Mouse (Mus musculus) midbrain, embryonic 10.5 days (tissue): ENCODE results near the gene Psma7. TPM values are rescaled to one million over a fixed set of nuclear protein-coding genes. Genes with fewer than 3 reads are reported as not detected.

Experiments used
- DNase-seq: peaks from one replicate; pipeline ENCODE4 v3.0.0-alpha.2; 2017; ENCODE audit warnings: low spot score
- H3K27ac ChIP-seq: fragments of 300-500 bp; sonication (generic); replicated peaks from 2 replicates; pipeline ENCODE4 v1.5.1; 2016; ENCODE audit warnings: mild to moderate bottlenecking
- H3K27me3 ChIP-seq: fragments of 300-500 bp; sonication (generic); 2 replicates; pipeline ENCODE4 v1.6.1; 2016; ENCODE audit warnings: low read depth, mild to moderate bottlenecking; ENCODE audit not compliant: poor library complexity, severe bottlenecking
- H3K36me3 ChIP-seq: fragments of 300-500 bp; sonication (generic); 2 replicates; pipeline ENCODE4 v1.6.1; 2016; ENCODE audit warnings: mild to moderate bottlenecking, moderate library complexity
- H3K4me1 ChIP-seq: fragments of 300-500 bp; sonication (generic); 2 replicates; pipeline ENCODE4 v1.6.1; 2016
- H3K4me3 ChIP-seq: fragments of 300-500 bp; sonication (generic); 2 replicates; pipeline ENCODE4 v1.5.1; 2016; ENCODE audit warnings: mild to moderate bottlenecking, moderate library complexity
- H3K9me3 ChIP-seq: fragments of 300-500 bp; sonication (generic); replicated peaks from 2 replicates; pipeline ENCODE4 v1.6.1; 2016; ENCODE audit warnings: mild to moderate bottlenecking
- WGBS: fragments of 180-500 bp; shearing (Covaris S2); methylation state at CpG from one replicate; pipeline ENCODE4 v1.1.7; 2016; 5-methylcytosine and 5-hydroxymethylcytosine counted together
- polyA plus RNA-seq: library from polyadenylated mRNA; unstranded; fragments of >200 nt; fragmentation: Nextera tagmentation; extraction: Ambion mirVana; gene quantifications from 2 replicates; pipeline ENCODE4 v1.2.1, GENCODE M21; 2016

Psma7 gene
- polyA plus RNA-seq, 1 experiment from 2014 or later = 855 TPM

DNA sequence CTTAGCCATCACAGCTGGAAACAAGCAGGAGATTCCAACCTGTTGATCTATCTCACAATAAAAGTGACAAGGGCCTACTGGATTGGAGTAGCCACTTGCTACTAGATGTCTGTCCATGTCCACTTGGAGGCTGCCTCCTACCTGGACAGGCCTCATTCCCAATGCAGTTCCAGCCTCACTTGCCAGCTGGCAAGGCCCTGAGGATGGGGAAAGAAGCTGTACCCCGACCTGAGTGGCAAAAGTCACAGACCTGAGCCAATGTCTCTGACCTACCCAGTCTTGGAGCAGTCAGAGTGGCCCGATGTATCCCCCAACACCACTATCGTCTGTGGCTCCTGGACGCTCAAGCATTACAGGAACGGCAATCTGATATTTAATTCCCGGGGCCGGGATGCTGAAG, 28.5 kb downstream of the Psma7 start:
- Histone ChIP-seq H3K4me1 (peaks cover 3% of the 10 kb centered on the region; the same call in 1 of the 2 replicates), H3K9me3 (0 out of 2 replicates have a peak, but pooled peaks cover 2% of the 10 kb centered on the region), H3K36me3 (no peaks in the 10 kb centered on the region), H3K27me3 (peaks cover 3% of the 10 kb centered on the region; the same call in 1 of the 2 replicates), H3K4me3 (no peak overlapping the region), H3K27ac (no peak overlapping the region)
- no peak for DNase-seq
- 92% methylated on average over 7 of the region's 7 CpGs for WGBS

DNA sequence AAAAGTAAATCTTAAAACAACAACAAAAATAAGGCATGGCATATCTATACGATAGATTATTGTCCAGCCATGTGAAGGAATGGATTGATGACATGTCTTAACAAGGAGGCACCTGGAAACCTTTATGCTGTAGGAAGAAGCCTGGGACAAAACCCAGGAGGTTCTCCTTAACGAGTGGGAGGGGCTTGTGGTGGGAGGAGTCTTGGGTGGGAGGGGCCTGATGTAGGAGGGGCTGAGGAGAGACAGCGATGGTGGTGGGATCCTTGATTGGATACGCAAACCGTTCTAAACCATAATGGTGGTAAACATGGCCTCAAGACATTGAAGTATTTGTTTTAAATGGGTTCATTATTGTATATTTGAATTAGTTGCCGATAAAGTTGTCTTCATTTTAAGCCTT, 30.9 kb downstream of the Psma7 start:
- H3K27ac ChIP-seq = no peak overlapping the region
- 0 out of 2 replicates have a peak, but pooled peaks cover 2% of the 10 kb centered on the region for H3K9me3 ChIP-seq
- no peaks in the 10 kb centered on the region for H3K36me3 ChIP-seq
- H3K27me3 ChIP-seq = no peaks in the 10 kb centered on the region
- 88% methylated on average over 6 of the region's 6 CpGs for WGBS
- H3K4me1 ChIP-seq = 0 out of 2 replicates have a peak, but pooled peaks cover 7% of the 10 kb centered on the region
- no peak for DNase-seq
- no peak overlapping the region for H3K4me3 ChIP-seq

DNA sequence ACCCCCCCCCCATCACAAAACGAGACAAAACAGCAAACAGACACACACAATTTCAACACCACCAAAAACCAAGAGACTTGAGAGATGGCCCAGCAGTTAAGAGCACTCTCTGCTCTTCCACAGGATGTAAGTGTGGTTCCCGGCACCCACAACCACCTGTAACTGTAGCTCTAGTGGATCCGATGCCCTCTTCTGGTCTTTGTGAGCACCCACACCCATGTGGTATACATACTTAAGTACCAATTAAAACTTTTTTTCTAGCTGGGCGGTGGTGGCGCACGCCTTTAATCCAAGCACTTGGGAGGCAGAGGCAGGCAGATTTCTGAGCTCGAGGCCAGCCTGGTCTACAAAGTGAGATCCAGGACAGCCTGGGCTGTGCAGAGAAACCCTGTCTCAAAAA, 31.5 kb downstream of the Psma7 start:
- no peaks in the 10 kb centered on the region for H3K36me3 ChIP-seq
- DNase-seq = no peak
- H3K4me3 ChIP-seq = no peak overlapping the region
- 94% methylated on average over 7 of the region's 7 CpGs for WGBS
- 0 out of 2 replicates have a peak, but pooled peaks cover 2% of the 10 kb centered on the region for H3K9me3 ChIP-seq
- no peak overlapping the region for H3K27ac ChIP-seq
- H3K27me3 ChIP-seq = no peaks in the 10 kb centered on the region
- 0 out of 2 replicates have a peak, but pooled peaks cover 7% of the 10 kb centered on the region for H3K4me1 ChIP-seq

DNA sequence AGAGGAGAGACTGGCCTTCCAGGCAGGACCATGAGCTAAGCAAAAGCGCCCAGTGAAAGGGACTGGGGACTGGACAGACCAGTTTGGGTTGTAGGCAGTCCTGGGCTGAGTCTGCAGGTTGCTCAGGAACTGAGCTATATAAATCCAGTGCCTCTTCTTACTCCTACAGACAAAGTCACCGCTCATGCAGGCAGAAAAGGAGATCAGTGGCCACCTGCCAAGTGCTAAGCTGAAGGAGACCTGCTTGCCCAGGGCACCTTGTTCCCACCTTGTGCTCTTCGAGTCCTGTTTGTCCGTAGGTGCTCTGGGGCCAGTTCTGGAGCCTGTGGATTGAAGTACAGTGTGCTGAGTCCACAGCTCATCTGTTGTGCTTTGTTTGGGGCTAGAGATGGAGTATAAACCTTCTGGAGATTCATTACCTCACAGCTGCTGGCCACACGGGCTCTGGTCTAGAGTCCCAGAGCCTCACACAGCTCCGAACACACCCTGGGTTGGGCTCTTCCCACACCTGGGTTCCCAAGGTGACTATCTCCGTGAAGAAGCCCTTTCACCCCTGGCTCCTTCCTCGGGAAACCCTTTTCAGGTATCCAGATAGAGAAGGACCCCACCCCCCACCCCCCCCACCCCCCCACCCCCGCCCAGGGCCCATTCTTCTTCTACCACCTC, 35.7 kb downstream of the Psma7 start:
- Histone ChIP-seq H3K4me1 (0 out of 2 replicates have a peak, but pooled peaks cover 7% of the 10 kb centered on the region), H3K36me3 (no peaks in the 10 kb centered on the region), H3K4me3 (no peak overlapping the region), H3K27ac (no peak overlapping the region), H3K9me3 (0 out of 2 replicates have a peak, but pooled peaks cover 2% of the 10 kb centered on the region), H3K27me3 (no peaks in the 10 kb centered on the region)
- 47% methylated on average over 9 of the region's 9 CpGs for whole genome bisulfite sequencing
- DNase-seq = no peak

DNA sequence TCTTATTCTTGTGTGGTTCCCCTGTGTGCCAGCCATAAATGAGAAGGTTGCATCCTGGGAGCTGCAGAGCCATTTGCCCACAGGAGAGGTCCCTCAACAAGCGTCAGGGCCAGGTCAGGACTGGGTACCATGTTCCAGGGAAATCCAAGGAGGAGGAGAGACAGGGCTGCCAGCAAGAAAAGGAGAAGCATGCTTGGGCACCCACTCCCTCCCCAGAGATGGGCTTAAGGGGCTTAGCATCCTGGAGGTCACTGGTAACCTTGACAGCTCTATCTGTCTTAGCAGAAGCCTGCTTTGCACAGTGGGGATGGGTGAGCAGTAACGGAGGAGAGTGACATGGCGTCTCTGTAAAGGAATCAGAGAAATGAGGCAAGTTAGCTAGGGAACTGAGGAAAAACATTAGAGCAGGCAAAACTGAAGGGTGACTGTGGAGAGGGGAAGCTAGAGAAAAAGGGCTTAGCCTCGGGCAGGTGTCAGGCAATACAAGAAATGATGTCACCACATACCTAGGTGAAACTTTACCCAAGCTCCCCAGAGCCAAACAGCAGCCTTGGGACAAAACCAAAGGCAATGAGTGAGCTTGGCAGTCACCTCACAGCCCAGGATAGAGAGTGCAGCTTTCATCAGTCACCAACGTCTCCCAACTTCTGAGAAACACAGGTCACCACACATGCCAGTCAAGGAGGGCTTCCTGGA, 36.4 kb downstream of the Psma7 start:
- 0 out of 2 replicates have a peak, but pooled peaks cover 7% of the 10 kb centered on the region for H3K4me1 ChIP-seq
- no peak overlapping the region for H3K27ac ChIP-seq
- 0 out of 2 replicates have a peak, but pooled peaks cover 2% of the 10 kb centered on the region for H3K9me3 ChIP-seq
- WGBS = 69% methylated on average over 5 of the region's 5 CpGs
- no peaks in the 10 kb centered on the region for H3K36me3 ChIP-seq
- H3K4me3 ChIP-seq = no peak overlapping the region
- no peaks in the 10 kb centered on the region for H3K27me3 ChIP-seq
- no peak for DNase-seq

DNA sequence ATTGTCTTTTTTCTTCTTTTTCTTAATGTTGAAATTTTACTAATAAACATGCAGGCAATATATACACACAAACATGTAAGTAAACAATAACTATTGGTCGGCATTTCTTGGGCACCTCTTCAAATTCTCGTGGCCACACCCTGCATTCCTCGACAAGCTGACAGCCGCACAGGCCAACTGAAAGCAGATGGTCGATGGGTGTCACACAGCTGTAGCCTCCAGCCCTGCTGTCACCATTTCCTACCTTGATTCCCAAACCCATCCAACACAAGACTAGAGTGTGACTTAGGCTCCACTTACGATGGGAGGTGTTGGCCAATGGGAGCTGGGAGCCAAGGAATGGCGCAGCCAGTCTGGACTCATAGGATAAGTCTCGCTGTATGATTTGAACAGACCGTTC, 40.6 kb downstream of the Psma7 start:
- Histone ChIP-seq H3K9me3 (no peaks in the 10 kb centered on the region), H3K4me3 (no peak overlapping the region), H3K27me3 (no peaks in the 10 kb centered on the region), H3K36me3 (no peaks in the 10 kb centered on the region), H3K27ac (no peak overlapping the region), H3K4me1 (0 out of 2 replicates have a peak, but pooled peaks cover 3% of the 10 kb centered on the region)
- DNase-seq = no peak
- 94% methylated on average over 9 of the region's 9 CpGs for WGBS

DNA sequence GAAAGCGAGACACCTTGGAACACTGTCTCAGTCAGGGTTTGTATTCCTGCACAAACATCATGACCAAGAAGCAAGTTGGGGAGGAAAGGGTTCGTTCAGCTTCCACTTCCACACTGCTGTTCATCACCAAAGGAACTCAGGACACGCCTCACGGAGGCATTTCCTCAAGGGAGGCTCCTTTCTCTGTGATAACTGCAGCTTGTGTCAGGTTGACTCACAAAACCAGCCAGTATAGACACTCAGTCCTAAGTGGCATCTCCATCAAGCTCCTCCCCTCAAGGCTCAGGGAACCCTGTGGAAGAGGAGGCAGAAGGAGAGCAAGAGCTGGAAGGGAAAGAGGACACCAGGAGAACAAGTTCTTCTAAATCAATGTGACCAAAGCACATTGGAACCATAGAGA, 43.8 kb downstream of the Psma7 start:
- WGBS = 79% methylated on average over 4 of the region's 4 CpGs
- no peak overlapping the region for H3K27ac ChIP-seq
- no peaks in the 10 kb centered on the region for H3K4me1 ChIP-seq
- H3K4me3 ChIP-seq = no peak overlapping the region
- DNase-seq = no peak
- H3K36me3 ChIP-seq = no peaks in the 10 kb centered on the region
- no peaks in the 10 kb centered on the region for H3K27me3 ChIP-seq
- H3K9me3 ChIP-seq = no peaks in the 10 kb centered on the region

DNA sequence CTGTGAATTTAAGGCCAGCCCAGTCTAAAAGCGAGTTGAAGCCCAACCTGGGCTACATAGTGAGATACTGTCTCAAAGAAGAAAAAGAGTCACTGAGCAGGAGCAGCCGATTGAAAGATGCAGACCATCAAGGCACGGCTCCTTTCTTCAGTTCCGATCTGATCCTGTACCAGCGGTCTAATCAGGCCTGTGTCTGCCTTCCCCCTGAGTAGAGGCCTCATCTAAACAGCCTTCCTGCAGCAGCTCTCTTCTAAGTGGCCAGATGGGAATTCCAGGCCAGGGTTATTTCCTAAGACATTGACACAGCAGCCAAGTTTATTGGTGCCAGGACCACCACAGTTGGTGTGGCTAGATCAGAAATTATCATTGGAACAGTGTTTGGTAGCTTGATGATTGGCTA, 49.2 kb downstream of the Psma7 start:
- no peaks in the 10 kb centered on the region for H3K9me3 ChIP-seq
- no peaks in the 10 kb centered on the region for H3K4me1 ChIP-seq
- H3K27ac ChIP-seq = no peak overlapping the region
- no peaks in the 10 kb centered on the region for H3K27me3 ChIP-seq
- WGBS = 84% methylated on average over 5 of the region's 5 CpGs
- no peak overlapping the region for H3K4me3 ChIP-seq
- no peak for DNase-seq
- no peaks in the 10 kb centered on the region for H3K36me3 ChIP-seq

DNA sequence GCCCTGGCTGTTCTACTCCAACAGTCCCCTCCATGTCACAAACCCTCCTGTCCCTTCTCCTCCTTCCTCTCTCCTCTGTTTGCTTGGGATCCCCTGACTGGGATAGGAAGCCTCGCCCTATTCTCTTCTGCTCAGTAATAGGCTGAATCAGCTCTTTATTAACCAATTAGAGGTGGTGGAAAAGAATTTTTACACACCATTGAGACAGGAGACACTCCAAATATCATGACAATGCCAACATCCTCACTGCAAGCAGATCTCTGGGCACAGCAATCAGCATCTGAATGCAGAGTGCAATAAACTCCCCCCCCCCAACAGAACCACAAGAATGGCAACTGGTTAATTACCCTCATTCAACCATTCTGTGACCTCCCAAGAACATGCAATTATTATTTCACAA, 53.1 kb downstream of the Psma7 start:
- peaks cover 7% of the 10 kb centered on the region; the same call in 1 of the 2 replicates for H3K4me1 ChIP-seq
- no peaks in the 10 kb centered on the region for H3K36me3 ChIP-seq
- H3K27ac ChIP-seq = no peak overlapping the region
- no peak overlapping the region for H3K4me3 ChIP-seq
- H3K9me3 ChIP-seq = no peaks in the 10 kb centered on the region
- H3K27me3 ChIP-seq = no peaks in the 10 kb centered on the region
- 64% methylated on average over 1 of the region's 1 CpGs for WGBS
- DNase-seq = no peak

DNA sequence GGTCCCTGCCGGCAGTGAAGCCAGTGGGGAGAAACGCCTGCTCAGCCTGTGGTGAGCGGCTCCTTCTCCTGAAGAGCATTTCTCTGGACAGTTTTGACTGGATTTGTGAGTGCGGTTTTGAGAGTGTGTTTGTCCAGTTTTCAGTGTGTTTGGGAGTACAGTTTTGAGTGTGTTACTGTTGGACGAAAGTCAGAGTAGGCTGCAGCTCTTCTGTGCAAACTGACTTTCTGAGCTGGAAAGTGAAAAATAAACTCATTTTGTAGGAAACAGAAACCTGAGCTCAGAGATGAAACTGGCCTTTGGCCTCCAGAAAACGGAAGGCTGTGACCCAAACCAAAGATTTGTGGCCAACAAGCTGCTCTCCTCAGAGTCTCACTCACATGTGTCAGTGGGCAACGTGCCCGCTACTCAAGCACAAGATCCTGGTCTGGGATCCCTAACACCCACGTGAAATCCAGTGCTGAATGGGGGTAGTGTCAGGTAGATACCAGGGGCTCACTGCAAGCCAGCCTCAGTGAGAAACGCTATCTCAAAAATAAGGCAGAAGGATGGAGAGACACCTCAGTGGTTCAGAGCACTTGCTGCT, 55.7 kb downstream of the Psma7 start:
- Histone ChIP-seq H3K36me3 (no peaks in the 10 kb centered on the region), H3K4me1 (peaks cover 7% of the 10 kb centered on the region; the same call in 1 of the 2 replicates), H3K27me3 (no peaks in the 10 kb centered on the region), H3K9me3 (no peaks in the 10 kb centered on the region), H3K4me3 (no peak overlapping the region), H3K27ac (no peak overlapping the region)
- no peak for DNase-seq
- whole genome bisulfite sequencing = 84% methylated on average over 10 of the region's 10 CpGs
